Mouse (Mus musculus) stomach, embryonic 14.5 days (tissue): ENCODE results near the gene Slc16a11. TPM values are rescaled to one million over a fixed set of nuclear protein-coding genes. Genes with fewer than 3 reads are reported as not detected.
A peak's percentile ranks its signal among the peaks of the same experiment; 100 is the strongest.

Experiments used
- ATAC-seq: fragments of 200-750 bp; cut with Nextera tagmentation; 2 replicates; pipeline ENCODE4 v1.8.0; 2017; ENCODE audit warnings: low read depth, moderate TSS enrichment; ENCODE audit not compliant: insufficient number of reproducible peaks, insufficient read depth, low FRiP score
- H3K27ac ChIP-seq: fragments of 300-500 bp; sonication (generic); 2 replicates; pipeline ENCODE4 v1.5.1; 2014; ENCODE audit warnings: mild to moderate bottlenecking, low read length, moderate library complexity, mixed read lengths
- H3K27me3 ChIP-seq: fragments of 300-500 bp; sonication (generic); 2 replicates; pipeline ENCODE4 v1.6.1; 2014; ENCODE audit warnings: low read length, control low read depth, mixed read lengths; ENCODE audit not compliant: control insufficient read depth, insufficient read depth
- H3K36me3 ChIP-seq: fragments of 300-500 bp; sonication (generic); 2 replicates; pipeline ENCODE4 v1.6.1; 2014; ENCODE audit warnings: mild to moderate bottlenecking, control low read depth, low read length, moderate library complexity, mixed read lengths; ENCODE audit not compliant: control insufficient read depth, insufficient read depth
- H3K4me1 ChIP-seq: fragments of 300-500 bp; sonication (generic); 2 replicates; pipeline ENCODE4 v1.6.1; 2014; ENCODE audit warnings: low read length, control low read depth, mixed read lengths; ENCODE audit not compliant: control insufficient read depth, insufficient read depth
- H3K4me2 ChIP-seq: fragments of 300-500 bp; sonication (generic); replicated peaks from 2 replicates; pipeline ENCODE4 v1.6.1; 2014; ENCODE audit warnings: low read depth, low read length, control low read depth
- H3K4me3 ChIP-seq: fragments of 300-500 bp; sonication (generic); 2 replicates; pipeline ENCODE4 v1.5.1; 2014; ENCODE audit warnings: low read depth, low read length, control low read depth
- H3K9ac ChIP-seq: fragments of 300-500 bp; sonication (generic); replicated peaks from 2 replicates; pipeline ENCODE4 v1.6.1; 2014; ENCODE audit warnings: low read depth, mild to moderate bottlenecking, control low read depth, low read length, moderate library complexity, mixed read lengths
- H3K9me3 ChIP-seq: fragments of 300-500 bp; sonication (generic); 2 replicates; pipeline ENCODE4 v1.6.1; 2016; ENCODE audit warnings: low read depth, low read length, control low read depth; ENCODE audit not compliant: control insufficient read depth
- WGBS: fragments of 180-500 bp; shearing (Covaris S2); extraction: QIAGEN DNeasy Blood & Tissue Kit; methylation state at CpG from one replicate; pipeline ENCODE4 v1.1.7; 2014; 5-methylcytosine and 5-hydroxymethylcytosine counted together
- polyA plus RNA-seq: library from polyadenylated mRNA; unstranded; fragments of >200 nt; fragmentation: Nextera tagmentation; extraction: Ambion mirVana; gene quantifications from 2 replicates; pipeline ENCODE4 v1.2.1, GENCODE M21; 2014

The Slc16a11 gene
- polyA plus RNA-seq, 1 experiment from 2014 or later = 0.69 TPM

GRCm38 (mm10) chr11:70223724-70224123 lies 11.2 kb downstream of the Slc16a11 start:
- Histone ChIP-seq H3K9ac (no peak overlapping the region), H3K4me2 (no peak overlapping the region), H3K4me1 (peaks cover 19% of the 10 kb centered on the region; the same call in 1 of the 2 replicates), H3K27ac (0 out of 2 replicates have a peak overlapping the region, but pooled peaks have one; percentile 39), H3K27me3 (peaks cover 19% of the 10 kb centered on the region), H3K36me3 (no peaks in the 10 kb centered on the region; the same call in 1 of the 2 replicates), H3K4me3 (no peak overlapping the region), H3K9me3 (no peaks in the 10 kb centered on the region)
- 83% methylated on average over 9 of the region's 9 CpGs for WGBS
- no peak for ATAC-seq

- Histone ChIP-seq H3K27me3 (peaks cover 19% of the 10 kb centered on the region), H3K9me3 (no peaks in the 10 kb centered on the region), H3K36me3 (no peaks in the 10 kb centered on the region; the same call in 1 of the 2 replicates), H3K4me1 (peaks cover 11% of the 10 kb centered on the region; the same call in 1 of the 2 replicates), H3K27ac (peak overlapping the region; percentile 10; the same call in 1 of the 2 replicates), H3K9ac (no peak overlapping the region), H3K4me2 (peak overlapping the region; percentile 53), H3K4me3 (peak overlapping the region; percentile 11)
- 22% methylated on average over 27 of the region's 27 CpGs for WGBS
- no peak for ATAC-seq
Measured at GRCm38 (mm10) chr11:70225798-70226601, 13.4 kb downstream of the Slc16a11 start.

- no peak overlapping the region for H3K27ac ChIP-seq
- H3K9me3 ChIP-seq = no peaks in the 10 kb centered on the region
- H3K4me2 ChIP-seq = peak overlapping the region; percentile 53
- peaks cover 19% of the 10 kb centered on the region for H3K27me3 ChIP-seq
- peaks cover 11% of the 10 kb centered on the region; the same call in 1 of the 2 replicates for H3K4me1 ChIP-seq
- ATAC-seq = no peak
- 8% methylated on average over 18 of the region's 18 CpGs for WGBS
- H3K9ac ChIP-seq = 0 out of 2 replicates have a peak overlapping the region, but pooled peaks have one; percentile 10
- H3K4me3 ChIP-seq = peak overlapping the region; percentile 11
- no peaks in the 10 kb centered on the region; the same call in 1 of the 2 replicates for H3K36me3 ChIP-seq
Measured at GRCm38 (mm10) chr11:70226602-70226890, 14.0 kb downstream of the Slc16a11 start.

GRCm38 (mm10) chr11:70227126-70227525 lies 14.6 kb downstream of the Slc16a11 start:
- H3K27ac ChIP-seq = no peak overlapping the region
- no peaks in the 10 kb centered on the region for H3K9me3 ChIP-seq
- H3K4me1 ChIP-seq = peaks cover 7% of the 10 kb centered on the region; the same call in 1 of the 2 replicates
- no peak for ATAC-seq
- H3K36me3 ChIP-seq = no peaks in the 10 kb centered on the region; the same call in 1 of the 2 replicates
- peak overlapping the region; percentile 53 for H3K4me2 ChIP-seq
- 38% methylated on average over 5 of the region's 5 CpGs for WGBS
- H3K4me3 ChIP-seq = peak overlapping the region; percentile 11
- H3K27me3 ChIP-seq = peaks cover 19% of the 10 kb centered on the region
- H3K9ac ChIP-seq = 0 out of 2 replicates have a peak overlapping the region, but pooled peaks have one; percentile 10

- Histone ChIP-seq H3K27ac (no peak overlapping the region), H3K27me3 (peaks cover 19% of the 10 kb centered on the region), H3K36me3 (no peaks in the 10 kb centered on the region; the same call in 1 of the 2 replicates), H3K4me2 (peak overlapping the region; percentile 53), H3K9me3 (no peaks in the 10 kb centered on the region), H3K4me1 (peaks cover 5% of the 10 kb centered on the region; the same call in 1 of the 2 replicates), H3K9ac (no peak overlapping the region), H3K4me3 (peak overlapping the region; percentile 30)
- no peak for ATAC-seq
- WGBS = 88% methylated on average over 4 of the region's 4 CpGs
Measured at GRCm38 (mm10) chr11:70227661-70228245, 15.2 kb downstream of the Slc16a11 start.

- H3K27ac ChIP-seq = peak overlapping the region; percentile 63; the same call in 1 of the 2 replicates
- peaks cover 6% of the 10 kb centered on the region; the same call in 1 of the 2 replicates for H3K4me1 ChIP-seq
- peak overlapping the region; percentile 14; the same call in 1 of the 2 replicates for H3K9ac ChIP-seq
- peaks cover 19% of the 10 kb centered on the region for H3K27me3 ChIP-seq
- H3K4me2 ChIP-seq = peak overlapping the region; percentile 53
- 2% methylated on average over 19 of the region's 19 CpGs for WGBS
- peak; percentile 64; the same call in 1 of the 2 replicates for ATAC-seq
- peak overlapping the region; percentile 30 for H3K4me3 ChIP-seq
- H3K9me3 ChIP-seq = no peaks in the 10 kb centered on the region
- H3K36me3 ChIP-seq = no peaks in the 10 kb centered on the region; the same call in 1 of the 2 replicates
Measured at GRCm38 (mm10) chr11:70228828-70229227, 16.3 kb downstream of the Slc16a11 start.

- H3K27me3 ChIP-seq = peaks cover 19% of the 10 kb centered on the region
- peak within 1 kb of the TSS; percentile 14; the same call in 1 of the 2 replicates for H3K9ac ChIP-seq
- peak within 1 kb of the TSS; percentile 30 for H3K4me3 ChIP-seq
- ATAC-seq = no peak
- peak within 1 kb of the TSS; percentile 63; the same call in 1 of the 2 replicates for H3K27ac ChIP-seq
- no peaks in the 10 kb centered on the region for H3K9me3 ChIP-seq
- peak within 1 kb of the TSS; percentile 53 for H3K4me2 ChIP-seq
- 3% methylated on average over 39 of the region's 39 CpGs for WGBS
- no peaks in the 10 kb centered on the region; the same call in 1 of the 2 replicates for H3K36me3 ChIP-seq
- peaks cover 9% of the 10 kb centered on the region; the same call in 1 of the 2 replicates for H3K4me1 ChIP-seq
Measured at GRCm38 (mm10) chr11:70229260-70230010, 16.9 kb downstream of the Slc16a11 start, which contains the start of gene Bcl6b. Gene Bcl6b (minus strand): TSS chr11:70229798.
